Mouse (Mus musculus) heart, embryonic 13.5 days (tissue): ENCODE measurements around the gene Reep6. TPM values are rescaled to one million over a fixed set of nuclear protein-coding genes. Genes with fewer than 3 reads are reported as not detected.

ENCODE experiments used
- ATAC-seq: fragments of 200-750 bp; cut with Nextera tagmentation; 2 replicates; pipeline ENCODE4 v1.8.0; 2017; ENCODE audit warnings: moderate TSS enrichment; ENCODE audit not compliant: insufficient number of reproducible peaks, low FRiP score, low TSS enrichment; ENCODE audit errors: extremely low read depth
- H3K27ac ChIP-seq: fragments of 300-500 bp; sonication (generic); replicated peaks from 2 replicates; pipeline ENCODE4 v1.5.1; 2015; ENCODE audit warnings: moderate library complexity, mild to moderate bottlenecking, inconsistent platforms
- H3K27me3 ChIP-seq: fragments of 300-500 bp; sonication (generic); replicated peaks from 2 replicates; pipeline ENCODE4 v1.6.1; 2015; ENCODE audit warnings: mild to moderate bottlenecking, inconsistent platforms
- H3K36me3 ChIP-seq: fragments of 300-500 bp; sonication (generic); 2 replicates; pipeline ENCODE4 v1.6.1; 2015; ENCODE audit warnings: mild to moderate bottlenecking, inconsistent platforms
- H3K4me1 ChIP-seq: fragments of 300-500 bp; sonication (generic); 2 replicates; pipeline ENCODE4 v1.6.1; 2015; ENCODE audit warnings: inconsistent platforms
- H3K4me2 ChIP-seq: fragments of 300-500 bp; sonication (generic); 2 replicates; pipeline ENCODE4 v1.6.1; 2015; ENCODE audit warnings: inconsistent platforms, mild to moderate bottlenecking, moderate library complexity
- H3K4me3 ChIP-seq: fragments of 300-500 bp; sonication (generic); 2 replicates; pipeline ENCODE4 v1.5.1; 2015; ENCODE audit warnings: moderate library complexity, mild to moderate bottlenecking, inconsistent platforms
- H3K9ac ChIP-seq: fragments of 300-500 bp; sonication (generic); 2 replicates; pipeline ENCODE4 v1.6.1; 2015; ENCODE audit warnings: inconsistent platforms, mild to moderate bottlenecking, moderate library complexity
- H3K9me3 ChIP-seq: fragments of 300-500 bp; sonication (generic); 2 replicates; pipeline ENCODE4 v1.6.1; 2016; ENCODE audit warnings: inconsistent platforms
- WGBS: fragments of 180-500 bp; shearing (Covaris S2); methylation state at CpG from one replicate; pipeline ENCODE4 v1.1.7; 2015; ENCODE audit warnings: mixed read lengths; 5-methylcytosine and 5-hydroxymethylcytosine counted together
- polyA plus RNA-seq: library from polyadenylated mRNA; unstranded; fragments of >200 nt; fragmentation: Nextera tagmentation; extraction: Ambion mirVana; gene quantifications from 2 replicates; pipeline ENCODE4 v1.2.1, GENCODE M21; 2015

Reep6 gene
- polyA plus RNA-seq, 1 experiment from 2014 or later: 2.6 TPM

GRCm38 (mm10) chr10:80302082-80302355 lies 27.7 kb upstream of the Reep6 start:
- Histone ChIP-seq H3K27ac (peak overlapping the region; percentile 36; the same call in 1 of the 2 replicates), H3K27me3 (peaks cover 99% of the 10 kb centered on the region), H3K4me2 (peak overlapping the region; percentile 35), H3K9me3 (no peaks in the 10 kb centered on the region), H3K4me3 (peak overlapping the region; percentile 16; the same call in 1 of the 2 replicates), H3K36me3 (no peaks in the 10 kb centered on the region), H3K9ac (0 out of 2 replicates have a peak overlapping the region, but pooled peaks have one; percentile 14), H3K4me1 (peaks cover 23% of the 10 kb centered on the region)
- ATAC-seq: no peak
- WGBS: 49% methylated on average over 5 of the region's 5 CpGs

- no peaks in the 10 kb centered on the region for H3K9me3 ChIP-seq
- H3K9ac ChIP-seq: 0 out of 2 replicates have a peak overlapping the region, but pooled peaks have one; percentile 14
- H3K4me1 ChIP-seq: peaks cover 18% of the 10 kb centered on the region
- peak overlapping the region; percentile 35 for H3K4me2 ChIP-seq
- ATAC-seq: peak; percentile 12; the same call in 1 of the 2 replicates
- peak overlapping the region; percentile 16; the same call in 1 of the 2 replicates for H3K4me3 ChIP-seq
- 9% methylated on average over 9 of the region's 9 CpGs for WGBS
- peak overlapping the region; percentile 36; the same call in 1 of the 2 replicates for H3K27ac ChIP-seq
- H3K27me3 ChIP-seq: peaks cover 99% of the 10 kb centered on the region
- no peaks in the 10 kb centered on the region for H3K36me3 ChIP-seq
These were observed 27.3 kb upstream of the Reep6 start for GRCm38 (mm10) chr10:80302471-80302881.

- 20% methylated on average over 12 of the region's 12 CpGs for WGBS
- Histone ChIP-seq H3K36me3 (no peaks in the 10 kb centered on the region), H3K27me3 (peaks cover 99% of the 10 kb centered on the region), H3K4me2 (peak overlapping the region; percentile 41), H3K27ac (no peak overlapping the region), H3K9ac (no peak overlapping the region), H3K9me3 (no peaks in the 10 kb centered on the region), H3K4me3 (peak overlapping the region; percentile 17; the same call in 1 of the 2 replicates), H3K4me1 (peaks cover 15% of the 10 kb centered on the region)
- no peak for ATAC-seq
These were observed 25.3 kb upstream of the Reep6 start for GRCm38 (mm10) chr10:80304458-80304857.

GRCm38 (mm10) chr10:80304862-80305261 lies 24.9 kb upstream of the Reep6 start:
- Histone ChIP-seq H3K4me2 (peak overlapping the region; percentile 41), H3K27ac (no peak overlapping the region), H3K4me3 (peak overlapping the region; percentile 17; the same call in 1 of the 2 replicates), H3K9me3 (no peaks in the 10 kb centered on the region), H3K27me3 (peaks cover 99% of the 10 kb centered on the region), H3K4me1 (peaks cover 15% of the 10 kb centered on the region), H3K36me3 (no peaks in the 10 kb centered on the region), H3K9ac (no peak overlapping the region)
- 11% methylated on average over 25 of the region's 25 CpGs for WGBS
- peak; percentile 10; the same call in 1 of the 2 replicates for ATAC-seq

- no peaks in the 10 kb centered on the region for H3K36me3 ChIP-seq
- H3K27ac ChIP-seq: no peak overlapping the region
- no peaks in the 10 kb centered on the region for H3K9me3 ChIP-seq
- H3K27me3 ChIP-seq: peaks cover 100% of the 10 kb centered on the region
- no peak overlapping the region for H3K4me2 ChIP-seq
- 69% methylated on average over 16 of the region's 16 CpGs for WGBS
- H3K4me3 ChIP-seq: no peak overlapping the region
- ATAC-seq: no peak
- no peak overlapping the region for H3K9ac ChIP-seq
- H3K4me1 ChIP-seq: peaks cover 37% of the 10 kb centered on the region
These were observed 18.2 kb upstream of the Reep6 start for GRCm38 (mm10) chr10:80311560-80311959.

GRCm38 (mm10) chr10:80312586-80313504 lies 16.9 kb upstream of the Reep6 start:
- Histone ChIP-seq H3K9ac (peak overlapping the region; percentile 59; the same call in 1 of the 2 replicates), H3K36me3 (peaks cover 7% of the 10 kb centered on the region), H3K27ac (no peak overlapping the region), H3K9me3 (no peaks in the 10 kb centered on the region), H3K4me2 (no peak overlapping the region), H3K4me3 (no peak overlapping the region), H3K27me3 (peaks cover 100% of the 10 kb centered on the region), H3K4me1 (peaks cover 50% of the 10 kb centered on the region)
- ATAC-seq: no peak
- WGBS: 54% methylated on average over 54 of the region's 54 CpGs

- ATAC-seq: no peak
- Histone ChIP-seq H3K27ac (no peak overlapping the region), H3K4me3 (peak overlapping the region; percentile 18), H3K4me1 (peaks cover 50% of the 10 kb centered on the region), H3K36me3 (peaks cover 16% of the 10 kb centered on the region), H3K9ac (peak overlapping the region; percentile 59), H3K27me3 (peaks cover 97% of the 10 kb centered on the region), H3K9me3 (no peaks in the 10 kb centered on the region), H3K4me2 (peak overlapping the region; percentile 33)
- 23% methylated on average over 20 of the region's 20 CpGs for WGBS
These were observed 16.0 kb upstream of the Reep6 start for GRCm38 (mm10) chr10:80313627-80314201.

- Histone ChIP-seq H3K27ac (no peak overlapping the region), H3K27me3 (peaks cover 89% of the 10 kb centered on the region), H3K4me2 (no peak overlapping the region), H3K36me3 (peaks cover 20% of the 10 kb centered on the region), H3K4me1 (peaks cover 56% of the 10 kb centered on the region), H3K9ac (peak overlapping the region; percentile 59), H3K4me3 (peak overlapping the region; percentile 18; the same call in 1 of the 2 replicates), H3K9me3 (no peaks in the 10 kb centered on the region)
- no peak for ATAC-seq
- WGBS: 37% methylated on average over 16 of the region's 16 CpGs
These were observed 15.2 kb upstream of the Reep6 start for GRCm38 (mm10) chr10:80314494-80315001.

- Histone ChIP-seq H3K9ac (peak overlapping the region; percentile 51), H3K4me2 (no peak overlapping the region), H3K4me1 (peaks cover 59% of the 10 kb centered on the region), H3K36me3 (peaks cover 20% of the 10 kb centered on the region), H3K27ac (no peak overlapping the region), H3K27me3 (peaks cover 81% of the 10 kb centered on the region), H3K4me3 (0 out of 2 replicates have a peak overlapping the region, but pooled peaks have one; percentile 6), H3K9me3 (no peaks in the 10 kb centered on the region)
- WGBS: 37% methylated on average over 27 of the region's 27 CpGs
- no peak for ATAC-seq
These were observed 14.4 kb upstream of the Reep6 start for GRCm38 (mm10) chr10:80315315-80315714.

GRCm38 (mm10) chr10:80316359-80316781 lies 13.4 kb upstream of the Reep6 start:
- Histone ChIP-seq H3K9ac (peak overlapping the region; percentile 51), H3K4me2 (peak overlapping the region; percentile 33)
- ATAC-seq: no peak

GRCm38 (mm10) chr10:80317011-80317410 lies 12.7 kb upstream of the Reep6 start:
- WGBS: 52% methylated on average over 10 of the region's 10 CpGs
- peaks cover 62% of the 10 kb centered on the region for H3K4me1 ChIP-seq
- peak overlapping the region; percentile 51 for H3K9ac ChIP-seq
- H3K27ac ChIP-seq: peak overlapping the region; percentile 10; the same call in 1 of the 2 replicates
- no peak for ATAC-seq
- no peak overlapping the region for H3K4me3 ChIP-seq
- H3K36me3 ChIP-seq: peaks cover 20% of the 10 kb centered on the region
- no peaks in the 10 kb centered on the region for H3K9me3 ChIP-seq
- H3K4me2 ChIP-seq: peak overlapping the region; percentile 33
- H3K27me3 ChIP-seq: peaks cover 66% of the 10 kb centered on the region

More at GRCm38 (mm10) chr10:80316359-80316781, 13.4 kb upstream of the Reep6 start:
- no peak overlapping the region for H3K4me3 ChIP-seq
- no peaks in the 10 kb centered on the region for H3K9me3 ChIP-seq
- H3K27ac ChIP-seq: peak overlapping the region; percentile 10
- peaks cover 20% of the 10 kb centered on the region for H3K36me3 ChIP-seq
- 13% methylated on average over 11 of the region's 11 CpGs for WGBS
- peaks cover 62% of the 10 kb centered on the region for H3K4me1 ChIP-seq
- peaks cover 71% of the 10 kb centered on the region for H3K27me3 ChIP-seq
